Mouse (Mus musculus) CH12.LX (cell line): ENCODE data around the gene Actb. TPM values are rescaled to one million over a fixed set of nuclear protein-coding genes. Genes with fewer than 3 reads are reported as not detected.

Source experiments
- DNase-seq: peaks from one replicate; pipeline ENCODE4 v3.0.0-alpha.2; 2013; ENCODE audit errors: extremely low read depth
- H3K27ac ChIP-seq: 2 replicates; pipeline ENCODE4 v1.5.1; 2012; ENCODE audit warnings: low read depth, mild to moderate bottlenecking, control low read depth, moderate library complexity; ENCODE audit not compliant: insufficient read depth
- H3K27me3 ChIP-seq: replicated peaks from 2 replicates; pipeline ENCODE3; 2012; ENCODE audit warnings: inconsistent platforms
- H3K36me3 ChIP-seq, 2 experiments: replicated peaks in 1 of 2; 2 replicates each; pipeline versions ENCODE3 to v1.6.1; 2012; ENCODE audit warnings: inconsistent platforms in 1 of 2, low read length in 1 of 2, mild to moderate bottlenecking in 1 of 2, mixed read lengths in 1 of 2, moderate library complexity in 1 of 2; ENCODE audit not compliant: control insufficient read depth in 1 of 2, insufficient read depth in 1 of 2
- H3K4me1 ChIP-seq, 2 experiments: 2 replicates each; pipeline ENCODE4 v1.6.1; 2012; ENCODE audit warnings: inconsistent platforms in 1 of 2, moderate library complexity in 1 of 2; ENCODE audit not compliant: insufficient read depth in 2 of 2, control insufficient read depth in 1 of 2
- H3K4me2 ChIP-seq: 2 replicates; pipeline ENCODE4 v1.6.1; 2012; ENCODE audit warnings: low read depth, mild to moderate bottlenecking, control low read depth; ENCODE audit not compliant: poor library complexity, insufficient read depth, severe bottlenecking
- H3K4me3 ChIP-seq, 3 experiments: fragments of 150-350 bp in 1 of 3; sonication (generic) in 1 of 3; replicated peaks in 1 of 3; 2 replicates each; pipeline versions ENCODE3 to v1.5.1; 2011 to 2012; ENCODE audit warnings: low read depth in 2 of 3, low read length in 2 of 3, mild to moderate bottlenecking in 2 of 3, moderate library complexity in 2 of 3, control low read depth in 1 of 3, improper control_type of control experiment in 1 of 3, inconsistent platforms in 1 of 3, mixed read lengths in 1 of 3; ENCODE audit not compliant: poor library complexity in 1 of 3
- H3K79me2 ChIP-seq: replicated peaks from 2 replicates; pipeline ENCODE4 v1.6.1; 2012; ENCODE audit warnings: mild to moderate bottlenecking, moderate library complexity; ENCODE audit not compliant: control insufficient read depth, poor library complexity, insufficient read depth, severe bottlenecking; ENCODE audit errors: extremely low read depth
- H3K9ac ChIP-seq: 2 replicates; pipeline ENCODE4 v1.6.1; 2012; ENCODE audit warnings: low read depth, mild to moderate bottlenecking, control low read depth, moderate library complexity; ENCODE audit not compliant: insufficient read depth
- H3K9me3 ChIP-seq: replicated peaks from 2 replicates; pipeline ENCODE3; 2012; ENCODE audit warnings: low read length, inconsistent platforms, mixed read lengths
- BHLHE40 ChIP-seq: IDR thresholded peaks from 2 replicates; pipeline ENCODE4 v1.6.1; 2011; ENCODE audit warnings: mild to moderate bottlenecking, low read depth, low read length, improper control_type of control experiment
- CHD1 ChIP-seq: IDR thresholded peaks from 2 replicates; pipeline ENCODE4 v1.6.1; 2012; ENCODE audit warnings: low read depth, low read length, improper control_type of control experiment, inconsistent platforms
- CHD2 ChIP-seq: IDR thresholded peaks from 2 replicates; pipeline ENCODE4 v1.6.1; 2011; ENCODE audit warnings: low read length, improper control_type of control experiment
- ELF1 ChIP-seq: IDR thresholded peaks from 2 replicates; pipeline ENCODE4 v1.6.1; 2014; ENCODE audit warnings: low read depth, mild to moderate bottlenecking, inconsistent platforms, low read length, improper control_type of control experiment
- ETS1 ChIP-seq: conservative IDR thresholded peaks from 2 replicates; pipeline ENCODE4 v1.6.1; 2012; ENCODE audit warnings: low read depth, mild to moderate bottlenecking, inconsistent platforms, low read length, improper control_type of control experiment, moderate library complexity
- HCFC1 ChIP-seq: IDR thresholded peaks from 2 replicates; pipeline ENCODE4 v1.6.1; 2012; ENCODE audit warnings: low read depth, mild to moderate bottlenecking, inconsistent platforms, low read length, improper control_type of control experiment
- IRF4 ChIP-seq: IDR thresholded peaks from 2 replicates; pipeline ENCODE4 v1.6.1; 2014; ENCODE audit warnings: low read depth, mild to moderate bottlenecking, inconsistent platforms, low read length, improper control_type of control experiment
- KAT2A ChIP-seq: IDR thresholded peaks from 2 replicates; pipeline ENCODE4 v1.6.1; 2012; ENCODE audit warnings: low read length, improper control_type of control experiment, inconsistent platforms; ENCODE audit not compliant: insufficient replicate concordance
- MAX ChIP-seq: IDR thresholded peaks from 2 replicates; pipeline ENCODE4 v1.6.1; 2011; ENCODE audit warnings: low read length, improper control_type of control experiment
- RAD21 ChIP-seq: IDR thresholded peaks from 2 replicates; pipeline ENCODE4 v1.6.1; 2011; ENCODE audit warnings: low read depth, mild to moderate bottlenecking, low read length, improper control_type of control experiment, moderate library complexity
- RCOR1 ChIP-seq: conservative IDR thresholded peaks from 2 replicates; pipeline ENCODE4 v1.6.1; 2012; ENCODE audit warnings: low read depth, mild to moderate bottlenecking, inconsistent platforms, low read length, improper control_type of control experiment
- SIN3A ChIP-seq: IDR thresholded peaks from 2 replicates; pipeline ENCODE4 v1.6.1; 2012; ENCODE audit warnings: low read length, improper control_type of control experiment, inconsistent platforms
- TBP ChIP-seq: conservative IDR thresholded peaks from 2 replicates; pipeline ENCODE4 v1.6.1; 2011; ENCODE audit warnings: low read depth, low read length, improper control_type of control experiment
- TCF12 ChIP-seq: IDR thresholded peaks from 2 replicates; pipeline ENCODE4 v1.6.1; 2014; ENCODE audit warnings: low read depth, mild to moderate bottlenecking, inconsistent platforms, low read length, improper control_type of control experiment
- UBTF ChIP-seq: IDR thresholded peaks from 2 replicates; pipeline ENCODE4 v1.6.1; 2012; ENCODE audit warnings: low read depth, mild to moderate bottlenecking, inconsistent platforms, low read length, improper control_type of control experiment, moderate library complexity
- ZC3H11A ChIP-seq: IDR thresholded peaks from 2 replicates; pipeline ENCODE4 v1.6.1; 2012; ENCODE audit warnings: low read depth, mild to moderate bottlenecking, inconsistent platforms, low read length, improper control_type of control experiment
- ZKSCAN1 ChIP-seq: IDR thresholded peaks from 2 replicates; pipeline ENCODE4 v1.6.1; 2012; ENCODE audit warnings: low read depth, inconsistent platforms, low read length, improper control_type of control experiment, borderline replicate concordance
- dilution Hi-C: fragments of 300-500 bp; cut with MboI; formaldehyde crosslinking; loops from 2 replicates; pipeline ENCODE4 v1.14.3; 2020; ENCODE audit warnings: low sequenced_read_pairs; ENCODE audit not compliant: extremely low pct_unique_long_range_greater_than_20kb, extremely low pct_ligation_motif_present
- in situ Hi-C: fragments of 300-500 bp; cut with MboI; formaldehyde crosslinking; loops from 3 replicates; pipeline ENCODE4 v1.14.3; 2019; ENCODE audit warnings: low sequenced_read_pairs, low pct_ligation_motif_present, low pct_unique_long_range_greater_than_20kb, mixed read lengths
- polyA plus RNA-seq: library from polyadenylated mRNA; unstranded; fragments of >175 nt; gene quantifications from 2 replicates; pipeline ENCODE4 v1.2.1, GENCODE M21; 2012; ENCODE audit warnings: low read depth; ENCODE audit not compliant: insufficient read length
- total RNA-seq, 2 experiments: library from RNA; depleted of rRNA; stranded (reverse); fragments of 300-350 nt in 1 of 2; fragments of >200 nt in 1 of 2; gene quantifications; 2 replicates each; pipeline ENCODE4 v1.2.3; 2012 to 2014

Actb gene
- total and polyA plus RNA-seq, 3 experiments, result 3,882 to 5,048 (median 4,756) TPM

- in situ Hi-C loops (no loop called here), dilution Hi-C loops (no loop called here)
- TF ChIP-seq CHD2 (no peak), IRF4 (no peak), KAT2A (no peak)
- peaks cover 6% of the 10 kb centered on the region for H3K79me2 ChIP-seq
- H3K36me3 ChIP-seq, result peaks cover 33 to 49% of the 10 kb centered on the region in 2 experiments
- H3K4me3 ChIP-seq, result no peak overlapping the region
- H3K9ac ChIP-seq, result no peak overlapping the region
- DNase-seq, result no peak
- H3K27ac ChIP-seq, result no peak overlapping the region
- H3K9me3 ChIP-seq, result no peaks in the 10 kb centered on the region
- H3K4me2 ChIP-seq, result no peak overlapping the region
- peaks cover 8 to 42% of the 10 kb centered on the region in 2 experiments for H3K4me1 ChIP-seq
- no peaks in the 10 kb centered on the region for H3K27me3 ChIP-seq
Measured at GRCm38 (mm10) chr5:142898316-142898715, 8.2 kb downstream of the Actb start.

GRCm38 (mm10) chr5:142897568-142898248, 8.8 kb downstream of the Actb start:
- TF ChIP-seq CHD1, result no peak
- no peak for TF ChIP-seq SIN3A
- no peak for TF ChIP-seq ZC3H11A
- no peak for TF ChIP-seq UBTF
- no peak for TF ChIP-seq RCOR1
- no peak for TF ChIP-seq BHLHE40
- TF ChIP-seq HCFC1, result no peak
- no peak for TF ChIP-seq TCF12
- TF ChIP-seq ETS1, result no peak
- no peak for TF ChIP-seq MAX
- TF ChIP-seq TBP, result no peak
- no peak for TF ChIP-seq ELF1
- no peak for TF ChIP-seq ZKSCAN1
- no peak for TF ChIP-seq KAT2A
- TF ChIP-seq RAD21, result no peak
- TF ChIP-seq, all 38 proteins: peak for 0
- Histone ChIP-seq H3K79me2 (peaks cover 1% of the 10 kb centered on the region), H3K36me3 (peaks cover 29 to 45% of the 10 kb centered on the region in 2 experiments), H3K4me2 (no peak overlapping the region), H3K4me3 (no peak overlapping the region), H3K27me3 (no peaks in the 10 kb centered on the region), H3K9ac (no peak overlapping the region), H3K27ac (no peak overlapping the region), H3K9me3 (no peaks in the 10 kb centered on the region), H3K4me1 (peaks cover 8 to 38% of the 10 kb centered on the region in 2 experiments)
- dilution Hi-C loops, result no loop called here
- in situ Hi-C loops, result no loop called here
- DNase-seq, result no peak
